Mouse (Mus musculus) kidney, adult 9 months (tissue): ENCODE measurements at regions not wholly inside any gene's neighbourhood (a gene's known extent, or its start where the extent isn't known, plus 50 kb on each side); places are given as distances from the start of the nearest gene placed in this dataset.

Experiments used
- DNase-seq: peaks from one replicate; pipeline ENCODE4 v3.0.0; 2022

DNA sequence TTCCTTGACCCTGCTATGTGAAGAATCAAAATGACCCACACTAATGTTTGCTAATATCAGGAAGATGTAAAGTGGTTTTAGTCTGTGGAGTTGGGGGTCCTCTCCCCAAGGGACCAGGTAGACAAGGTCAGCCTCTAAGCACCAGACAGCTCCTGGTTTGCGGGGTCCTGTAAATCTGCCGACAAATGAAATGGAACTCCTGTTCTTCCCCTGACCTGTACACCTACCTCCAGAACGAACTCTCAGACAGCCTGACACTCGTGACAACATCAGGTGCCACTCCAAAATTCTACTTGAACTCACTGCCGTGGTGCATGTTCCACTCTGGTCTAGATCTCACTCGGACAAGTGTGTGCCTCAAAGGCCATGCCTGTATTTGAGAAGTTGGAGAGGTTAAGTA lies 121.8 kb upstream of the Cdkn3 start:
- DNase-seq, result no peak

DNA sequence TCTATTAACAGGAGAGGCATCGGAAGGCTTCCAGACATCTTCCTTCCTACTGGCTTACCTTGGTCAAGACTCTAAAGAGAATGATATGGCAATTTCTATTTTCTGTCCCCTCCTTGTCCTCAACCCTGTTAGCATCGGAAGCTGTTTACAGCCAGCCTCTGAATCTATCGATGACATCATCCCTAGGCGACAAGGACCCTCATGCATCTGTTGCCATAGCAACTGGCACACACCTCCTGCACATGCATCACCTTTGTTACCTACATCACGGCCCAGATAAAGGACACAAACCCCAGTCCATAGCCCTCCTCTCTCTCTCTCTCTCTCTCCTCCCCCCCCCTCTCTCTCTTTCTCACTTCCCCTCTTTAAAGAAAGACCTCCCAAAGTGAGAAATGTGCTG lies 123.1 kb upstream of the Cdkn3 start:
- DNase-seq, result no peak

DNA sequence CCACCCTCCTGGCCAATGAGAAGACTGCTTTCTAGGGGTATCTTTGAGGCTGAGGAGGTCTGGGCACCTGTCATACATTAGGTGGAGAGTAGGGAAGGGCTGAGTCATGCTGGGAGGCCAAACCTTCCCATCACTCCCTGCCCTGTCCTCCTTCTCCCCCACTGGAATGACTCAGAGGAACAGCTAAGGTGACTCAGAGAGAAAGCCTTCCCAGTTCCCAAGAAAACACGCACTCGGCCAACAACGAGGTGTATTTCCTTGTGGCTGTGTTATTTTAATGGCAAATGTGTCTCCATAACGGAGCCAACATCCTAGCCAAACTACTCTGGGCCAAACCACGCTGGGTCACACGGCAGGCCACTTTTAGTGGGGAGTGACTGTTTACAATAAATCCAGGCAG lies 124.0 kb upstream of the Cdkn3 start:
- no peak for DNase-seq

DNA sequence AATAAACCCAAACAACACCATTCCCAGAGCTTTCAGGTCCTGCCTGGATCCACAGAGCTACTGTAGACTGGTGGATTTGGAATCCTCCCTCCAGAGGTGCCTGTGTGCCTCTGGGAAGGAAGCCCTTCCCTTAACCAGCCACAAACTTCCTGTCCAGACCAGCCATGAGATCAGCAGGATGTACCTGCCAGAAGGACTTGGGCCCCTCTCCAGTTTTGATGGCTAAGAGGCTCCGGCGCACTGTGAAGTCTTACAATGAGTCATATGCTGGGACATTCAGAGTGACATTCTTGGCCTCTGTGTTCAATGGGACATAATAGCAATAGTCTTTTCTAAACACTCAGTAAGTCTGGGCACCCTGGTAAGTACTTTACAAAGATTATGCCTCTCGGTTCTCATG lies 125.0 kb upstream of the Cdkn3 start:
- no peak for DNase-seq

DNA sequence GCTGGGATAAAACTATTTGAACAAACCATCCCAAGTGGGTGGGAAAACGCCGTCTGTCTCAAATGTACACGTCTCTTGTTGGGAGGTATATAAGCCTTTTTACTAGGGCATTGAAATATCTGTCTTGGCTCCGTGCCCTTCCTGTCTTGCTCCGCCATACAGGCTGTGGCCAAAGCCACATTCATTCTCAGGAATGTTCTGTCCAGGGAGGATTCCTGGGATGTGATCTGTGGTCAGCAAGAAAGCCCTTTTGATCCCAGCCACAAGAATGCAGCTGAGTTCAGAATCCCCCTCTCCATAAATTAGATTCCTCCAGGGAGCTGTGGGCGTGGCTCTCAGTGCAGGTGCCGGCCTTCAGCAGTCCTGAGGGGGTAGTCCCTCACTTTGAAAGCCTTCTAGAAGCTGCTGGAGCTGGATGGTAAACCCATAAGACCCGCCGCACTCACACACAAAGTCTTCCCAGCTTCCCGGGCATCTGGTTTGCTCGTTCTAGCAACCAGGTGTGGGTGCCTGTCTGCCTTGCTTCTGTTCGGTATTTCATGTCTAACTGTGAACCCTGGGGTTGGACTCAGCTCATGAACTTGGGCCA lies 125.6 kb upstream of the Cdkn3 start:
- no peak for DNase-seq

DNA sequence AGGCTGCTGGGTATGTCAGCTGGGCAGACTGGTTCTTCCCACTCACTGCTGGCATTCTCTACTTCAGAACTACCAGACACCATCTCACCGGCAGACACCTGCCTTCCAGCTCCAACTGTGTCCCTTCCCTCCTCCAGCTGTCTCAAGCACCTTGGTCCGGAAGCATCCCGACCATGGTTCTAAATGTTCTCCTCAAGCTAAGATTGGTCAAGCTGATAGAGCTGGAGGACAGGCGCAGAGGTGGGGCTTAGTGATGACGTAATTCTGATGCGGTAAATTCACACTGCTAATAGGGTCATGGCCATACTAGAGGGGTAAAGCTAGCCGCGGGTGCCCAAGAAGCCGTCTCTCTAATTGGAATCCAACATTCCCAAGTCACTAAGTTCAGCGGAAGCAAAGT lies 126.1 kb upstream of the Cdkn3 start:
- DNase-seq, result no peak

DNA sequence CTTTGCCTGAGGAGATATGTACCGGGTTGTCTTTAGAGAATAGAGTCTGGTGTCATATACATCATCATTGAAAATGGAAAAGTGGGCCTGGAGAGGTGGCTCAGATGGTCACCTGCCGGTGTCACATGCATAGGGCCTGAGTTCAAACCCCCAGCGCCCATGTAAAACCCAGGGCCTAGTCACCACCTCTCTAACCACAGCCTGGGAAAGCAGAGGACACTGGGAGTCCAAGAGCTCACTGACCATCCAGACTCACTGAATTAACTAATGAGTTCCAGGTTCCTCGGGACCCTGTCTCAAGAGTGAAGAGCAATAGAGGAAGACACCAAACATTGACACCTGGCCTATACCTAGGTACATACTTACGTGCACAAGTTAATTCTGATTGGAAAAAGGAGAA lies 132.7 kb upstream of the Cdkn3 start:
- no peak for DNase-seq

DNA sequence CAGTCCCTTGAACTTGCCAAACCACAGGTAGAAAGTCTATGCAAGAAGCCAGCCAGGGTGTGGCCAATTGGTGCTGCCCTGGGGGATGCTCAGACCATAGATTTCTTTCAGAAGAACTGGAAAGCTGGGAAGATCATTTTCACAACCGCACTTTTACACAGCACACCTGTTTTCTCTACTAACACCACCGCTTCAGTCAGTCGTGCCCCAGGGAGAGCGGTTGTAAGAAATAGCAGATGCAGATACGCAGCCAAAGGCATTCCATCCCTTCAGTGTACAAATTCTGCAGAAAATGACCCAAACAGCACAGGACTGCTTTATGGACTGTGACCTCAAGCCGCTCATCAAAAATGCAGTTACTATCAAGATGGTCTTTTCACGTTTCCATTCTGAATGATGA lies 134.6 kb upstream of the Cdkn3 start:
- DNase-seq, result no peak

DNA sequence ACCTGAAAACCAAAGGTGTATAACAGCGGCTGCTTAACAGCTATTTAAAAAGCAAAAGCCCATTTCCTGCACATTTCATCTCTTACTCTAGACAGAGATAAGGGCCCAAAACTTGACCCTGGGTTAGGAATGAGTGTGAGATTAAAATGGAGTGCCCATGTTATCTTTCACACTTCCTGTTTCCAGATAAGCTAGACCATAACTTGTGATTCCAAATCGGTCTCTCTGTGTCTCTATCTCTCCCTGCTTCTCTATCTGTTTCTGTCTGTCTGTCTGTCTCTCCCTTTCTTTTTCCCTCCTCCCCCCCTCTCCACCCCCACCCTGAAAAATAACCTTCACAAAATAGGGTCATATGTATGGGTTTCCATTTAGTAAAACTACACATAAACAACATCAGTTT lies 136.7 kb upstream of the Cdkn3 start:
- DNase-seq, result no peak

DNA sequence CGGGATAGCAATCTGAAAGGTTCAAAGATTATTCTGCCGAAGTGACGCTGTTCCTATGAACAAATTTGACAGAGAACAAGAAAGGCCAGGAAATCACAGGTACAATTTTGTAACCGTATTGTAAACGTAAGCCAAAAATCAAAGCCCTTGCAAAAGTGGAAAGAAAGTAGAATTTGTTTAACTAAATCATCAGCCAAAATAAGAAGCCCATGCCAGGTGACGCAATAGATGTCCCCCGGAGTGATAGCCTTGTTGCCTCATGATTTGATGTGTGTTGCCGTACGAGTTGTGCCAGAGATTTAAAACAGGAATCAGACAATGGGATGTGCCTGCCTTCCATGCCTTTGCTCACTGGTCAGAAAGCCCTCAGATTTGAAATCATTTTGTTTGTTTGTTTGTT lies 144.3 kb upstream of the Cdkn3 start:
- DNase-seq, result no peak

DNA sequence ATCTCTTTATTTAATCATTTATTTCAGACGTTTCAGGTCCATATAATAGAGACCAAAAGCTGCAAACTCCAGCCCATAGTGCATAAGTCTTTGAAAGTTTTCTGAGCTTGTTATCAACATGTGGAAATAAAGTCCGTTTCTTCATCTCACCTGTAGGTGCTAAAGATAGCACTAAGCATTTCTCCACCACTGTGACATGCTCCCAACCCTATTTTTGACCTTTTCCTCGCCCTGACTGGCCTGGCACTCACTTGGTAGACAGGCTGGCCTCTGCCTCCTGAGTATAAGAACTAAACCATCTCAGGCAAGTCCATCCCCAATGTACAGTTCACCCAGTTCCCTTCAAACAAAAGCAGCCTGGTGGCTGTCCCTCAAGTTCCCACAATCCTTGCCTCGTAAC lies 145.4 kb upstream of the Cdkn3 start:
- no peak for DNase-seq

DNA sequence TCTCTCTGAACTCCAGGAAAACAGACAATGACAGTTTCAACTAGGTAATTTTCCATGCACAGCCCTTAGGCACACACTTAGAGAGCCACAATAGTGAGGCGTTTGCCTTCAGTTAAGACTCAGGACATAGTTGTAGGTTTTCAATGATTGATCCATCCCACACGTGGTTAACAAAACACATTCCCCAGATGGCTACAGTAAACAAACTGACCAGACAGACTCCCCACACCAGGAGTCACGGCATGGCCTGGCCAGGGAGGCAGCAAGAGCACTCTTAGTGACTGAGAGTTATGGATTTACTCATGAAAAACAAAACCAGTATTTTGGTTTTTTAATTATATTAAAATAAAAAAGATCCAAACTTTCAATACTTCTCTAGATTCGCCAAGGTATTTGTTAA lies 146.6 kb upstream of the Cdkn3 start:
- no peak for DNase-seq

DNA sequence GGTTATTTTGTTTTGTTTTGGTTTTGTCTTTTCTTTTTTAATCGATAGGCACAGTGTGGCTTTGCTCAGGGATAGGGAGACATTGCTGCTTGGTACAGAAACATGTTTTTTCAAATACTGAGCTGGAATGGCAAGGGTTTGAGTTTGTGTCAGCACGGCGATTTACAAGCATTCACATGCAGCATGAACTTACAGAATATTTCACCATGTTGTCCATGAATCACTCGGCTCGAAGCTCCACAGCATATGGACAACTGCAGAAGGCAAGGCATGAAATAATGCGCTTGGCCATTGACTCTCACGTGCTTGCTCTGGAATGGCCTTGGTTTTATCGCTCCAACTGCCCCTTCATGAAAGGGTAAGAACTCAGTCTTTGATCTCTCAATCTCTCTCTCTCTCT lies 147.1 kb upstream of the Cdkn3 start:
- DNase-seq, result no peak

DNA sequence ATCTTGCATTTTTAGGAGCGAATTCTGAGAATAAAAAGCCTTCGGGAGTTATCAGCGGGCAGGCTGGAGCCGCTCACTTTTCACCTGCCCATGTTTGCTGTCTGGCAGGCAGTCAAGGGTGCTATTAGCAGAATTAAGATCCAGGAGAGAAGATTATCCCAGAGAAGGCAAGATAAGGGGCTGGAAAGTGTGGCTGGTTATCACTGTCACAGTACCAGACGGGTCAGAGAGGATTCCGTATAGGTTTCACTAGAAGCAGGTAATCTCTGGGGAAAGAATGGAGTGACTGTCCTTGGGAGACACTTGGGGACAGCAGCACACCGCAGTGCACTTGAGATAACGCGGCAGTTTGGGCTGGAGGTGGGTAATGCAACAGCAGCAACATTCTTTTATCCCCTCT lies 147.8 kb upstream of the Cdkn3 start:
- no peak for DNase-seq

DNA sequence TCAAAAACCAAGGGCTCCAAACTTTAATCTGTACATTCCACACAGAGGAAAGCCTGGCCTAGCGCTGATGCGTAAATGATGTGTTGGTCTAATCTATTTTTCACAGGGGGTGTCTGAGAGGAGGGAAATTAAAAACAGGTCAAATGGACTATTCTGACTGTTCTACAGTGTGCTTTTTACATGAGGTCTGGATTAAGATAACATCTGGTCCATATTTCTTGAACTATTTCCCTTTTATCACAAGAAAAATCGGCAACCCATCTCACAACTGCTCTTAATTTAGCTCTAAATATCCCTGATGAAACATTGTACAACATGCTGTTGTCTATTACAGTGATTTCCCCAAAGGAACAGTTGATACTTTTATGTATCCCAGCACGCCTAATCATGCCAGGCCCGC lies 149.4 kb upstream of the Cdkn3 start:
- no peak for DNase-seq

DNA sequence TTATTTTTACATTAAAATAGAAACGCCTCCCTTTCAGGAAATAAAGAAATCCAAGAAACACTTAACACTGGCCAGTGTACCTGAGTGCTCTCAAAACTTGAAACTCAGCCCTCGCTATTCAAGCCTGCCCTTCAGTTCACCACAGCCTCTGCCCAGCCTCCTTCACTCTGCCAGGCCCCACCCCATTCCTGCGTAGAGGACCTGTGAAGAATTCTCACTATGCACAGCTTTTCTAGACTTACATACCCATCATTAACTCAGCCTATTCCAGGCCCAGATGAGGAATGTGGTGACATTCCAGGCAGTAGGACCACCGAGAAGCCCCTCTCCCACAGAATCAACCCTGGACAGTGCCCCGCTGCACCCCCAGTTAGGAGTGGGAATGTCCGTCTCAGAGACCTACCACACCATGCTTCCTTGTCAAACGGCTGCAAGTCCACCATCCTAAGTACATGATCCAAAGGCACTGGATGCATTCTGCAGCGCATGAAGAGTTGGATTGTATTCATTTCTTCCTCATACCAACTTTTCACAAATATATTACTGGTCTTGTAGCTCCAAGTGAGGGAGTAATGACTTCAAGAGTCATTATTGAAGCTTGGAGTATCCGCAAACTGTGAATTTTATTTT lies 150.0 kb upstream of the Cdkn3 start:
- no peak for DNase-seq

DNA sequence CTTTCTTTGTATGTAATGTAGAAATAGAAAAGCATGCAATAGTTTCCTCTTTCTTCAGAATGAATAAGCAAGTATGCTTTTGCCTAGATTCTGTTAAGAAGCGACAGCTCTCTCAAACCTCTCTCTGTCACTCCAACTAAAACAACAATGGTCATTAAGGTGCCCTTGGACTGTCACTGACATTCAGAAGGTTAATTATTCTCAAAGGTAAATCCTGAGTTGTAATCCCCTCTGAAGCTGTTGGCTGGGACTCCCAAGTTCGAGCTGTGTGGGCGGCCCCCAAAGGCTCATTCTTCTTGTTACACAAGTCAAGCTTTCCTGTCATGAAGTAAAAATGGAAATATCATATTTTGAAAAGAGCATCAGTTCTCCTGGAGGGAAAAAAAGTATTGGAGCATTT lies 153.6 kb upstream of the Cdkn3 start:
- DNase-seq, result no peak

DNA sequence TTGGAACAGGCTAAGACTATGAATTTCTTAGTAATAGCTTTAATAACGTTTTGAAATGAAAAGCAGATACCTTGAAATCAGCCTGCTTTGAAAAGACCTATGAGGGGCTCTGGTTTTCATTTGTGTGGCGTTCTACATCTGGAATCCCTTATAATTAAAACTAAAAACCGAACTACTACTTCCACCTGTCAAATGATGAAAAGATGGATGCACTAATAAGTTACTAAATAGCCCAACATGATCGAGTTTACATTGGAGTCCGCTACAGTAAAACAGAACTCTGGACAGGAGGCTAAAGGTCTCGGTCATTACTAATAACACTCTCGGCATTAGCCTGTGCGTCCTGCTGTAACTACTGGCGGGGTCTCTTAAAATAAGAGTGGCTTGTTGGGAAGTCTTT lies 154.3 kb upstream of the Cdkn3 start:
- DNase-seq, result peak; percentile 13

DNA sequence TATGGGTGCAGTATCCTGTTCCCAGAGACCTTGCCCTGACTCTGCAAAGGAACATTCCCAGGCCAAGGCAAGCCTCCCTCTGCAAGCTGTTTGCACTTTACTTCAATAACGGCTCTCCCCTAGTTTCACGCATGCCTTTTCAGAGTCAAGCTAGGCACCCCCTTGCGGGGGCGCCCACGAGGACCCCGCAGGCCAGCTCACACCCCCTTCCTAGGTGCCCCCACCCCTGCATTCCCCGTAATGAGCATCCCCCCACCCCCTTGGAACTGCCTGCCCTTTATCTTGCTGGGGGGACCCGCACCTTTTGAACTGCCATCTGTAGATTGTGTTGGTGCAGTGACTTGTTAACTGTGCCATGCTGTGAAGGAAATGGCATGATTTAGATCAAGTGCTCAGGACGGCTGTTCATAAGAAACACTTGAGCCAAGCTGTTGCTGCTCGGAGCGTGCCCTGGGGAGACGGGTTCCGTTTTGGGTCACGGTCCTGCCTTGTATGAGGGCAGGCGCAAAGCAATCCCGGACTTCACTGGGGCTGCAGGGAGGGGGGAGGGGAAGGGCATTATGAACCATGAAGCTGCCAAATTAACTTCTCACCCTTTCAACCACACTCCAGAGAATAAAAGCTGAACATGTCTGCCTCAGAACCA lies 155.3 kb upstream of the Cdkn3 start:
- no peak for DNase-seq

DNA sequence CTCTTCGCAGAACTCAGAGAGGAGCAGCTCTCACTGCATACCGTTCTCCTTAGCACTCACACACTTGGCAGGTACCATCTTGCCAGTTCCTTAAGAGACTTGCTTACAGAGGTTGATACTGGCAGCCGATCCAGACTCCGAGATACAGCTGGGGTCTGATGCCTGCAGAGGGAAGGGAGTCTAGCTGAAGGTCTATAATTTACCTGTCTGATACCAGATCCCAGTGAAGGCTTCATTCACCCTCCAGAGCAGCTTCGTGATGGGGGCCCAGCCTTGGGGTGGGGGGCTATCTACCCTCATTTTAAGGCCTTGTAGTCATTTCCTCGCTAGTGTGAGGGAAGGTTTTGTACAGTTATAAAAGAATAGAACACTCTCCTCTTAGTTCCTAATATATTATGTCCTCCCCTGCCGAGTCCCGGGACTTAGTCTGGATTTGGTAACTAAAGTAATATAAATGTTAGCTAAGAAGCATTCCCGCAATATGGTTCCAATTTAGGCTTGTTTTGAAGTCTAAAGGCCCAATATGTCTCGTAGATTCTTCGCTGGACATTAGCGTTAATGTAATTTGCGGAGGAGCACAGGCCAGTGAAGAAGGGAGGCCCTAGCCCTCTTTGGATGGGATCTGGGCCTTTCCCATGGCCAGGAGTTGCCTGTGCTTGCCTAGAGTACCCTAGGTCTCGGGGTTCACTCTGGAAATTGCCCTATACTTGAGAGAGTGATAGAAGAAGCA lies 156.0 kb upstream of the Cdkn3 start:
- DNase-seq, result no peak

DNA sequence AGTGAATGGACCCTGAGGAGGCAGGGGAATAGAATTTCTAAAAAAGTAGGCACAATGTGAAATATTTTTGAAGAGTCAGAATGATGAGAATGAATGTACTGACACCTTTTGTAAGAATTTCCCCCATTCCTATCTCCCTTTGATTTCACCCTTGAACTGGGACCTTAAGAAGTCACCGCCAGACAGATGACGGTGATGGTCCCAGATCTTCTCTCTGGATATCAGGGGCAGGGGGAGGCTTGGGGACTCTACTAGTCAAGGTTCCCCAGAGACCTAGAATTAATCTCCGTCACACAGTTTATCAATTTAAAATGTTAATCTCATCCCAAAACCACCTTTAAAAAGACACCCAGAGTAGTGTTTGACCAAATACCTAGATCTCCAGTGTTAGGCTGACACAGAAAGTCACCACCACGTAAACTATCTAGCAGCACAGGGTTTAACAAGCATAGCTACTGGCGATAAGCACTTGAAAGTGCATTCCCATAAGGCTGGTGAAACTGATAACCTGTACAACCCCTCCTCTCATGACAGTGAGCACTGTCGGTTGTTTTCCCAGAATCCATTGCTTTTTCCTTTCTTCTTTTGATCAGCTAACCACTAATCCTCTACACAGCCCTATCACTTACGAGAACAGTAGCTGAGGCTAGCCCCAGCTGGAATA lies 163.5 kb upstream of the Cdkn3 start:
- no peak for DNase-seq

DNA sequence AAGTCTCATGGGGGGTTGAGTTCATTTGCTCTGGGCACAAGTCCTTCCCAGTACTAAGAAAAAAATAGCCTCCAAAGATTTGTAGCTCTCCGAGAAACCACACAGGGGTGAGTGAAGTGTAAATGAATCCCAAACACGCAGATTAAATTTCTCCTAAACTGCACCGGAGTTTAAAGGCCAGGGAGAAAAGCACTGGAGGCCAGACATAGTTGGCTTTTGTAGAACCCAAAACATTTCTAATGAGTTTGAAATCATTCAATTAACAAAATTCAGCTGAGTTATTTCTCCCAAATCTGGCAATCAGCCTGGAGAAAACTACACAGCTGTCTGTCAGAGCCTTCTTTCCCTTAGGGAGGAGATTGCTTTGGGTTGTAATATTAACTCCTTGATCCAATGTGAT lies 166.2 kb upstream of the Cdkn3 start:
- peak; percentile 14 for DNase-seq

DNA sequence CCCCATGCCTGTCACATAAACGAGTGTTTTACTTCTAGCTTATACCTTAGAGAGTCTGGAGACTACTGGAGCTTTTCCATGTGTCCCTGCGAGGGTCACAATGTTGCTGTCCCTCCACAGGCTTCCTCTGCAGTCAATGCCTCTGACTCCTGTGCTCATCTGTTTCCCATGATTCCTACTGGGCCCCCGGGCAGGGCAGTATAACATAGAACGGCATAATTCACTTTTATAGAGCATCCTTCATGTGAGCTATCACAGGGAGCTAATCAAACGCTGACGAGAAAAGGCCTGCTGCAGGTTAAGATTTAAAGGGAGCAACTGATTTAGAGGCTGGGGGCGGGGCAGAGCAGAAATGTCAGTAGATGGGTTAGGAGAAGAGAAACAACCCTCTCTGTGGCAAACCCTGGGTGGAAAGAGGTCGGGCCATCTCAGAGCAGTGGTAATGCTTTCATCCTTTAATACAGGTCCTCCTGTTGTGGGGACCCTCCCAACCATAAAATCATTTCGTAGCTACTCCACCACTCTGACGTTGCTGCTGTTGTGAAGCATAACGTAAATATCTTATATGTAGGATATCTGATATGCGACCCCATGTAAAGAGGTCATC lies 168.5 kb upstream of the Cdkn3 start:
- DNase-seq, result no peak
